Mouse (Mus musculus): ENCODE data around the gene Rbm43. TPM values are rescaled to one million over a fixed set of nuclear protein-coding genes. Genes with fewer than 3 reads are reported as not detected.

The Rbm43 gene
- 7.5 and 9.5 TPM in 2 replicates for polyA plus RNA-seq (2012)

DNA sequence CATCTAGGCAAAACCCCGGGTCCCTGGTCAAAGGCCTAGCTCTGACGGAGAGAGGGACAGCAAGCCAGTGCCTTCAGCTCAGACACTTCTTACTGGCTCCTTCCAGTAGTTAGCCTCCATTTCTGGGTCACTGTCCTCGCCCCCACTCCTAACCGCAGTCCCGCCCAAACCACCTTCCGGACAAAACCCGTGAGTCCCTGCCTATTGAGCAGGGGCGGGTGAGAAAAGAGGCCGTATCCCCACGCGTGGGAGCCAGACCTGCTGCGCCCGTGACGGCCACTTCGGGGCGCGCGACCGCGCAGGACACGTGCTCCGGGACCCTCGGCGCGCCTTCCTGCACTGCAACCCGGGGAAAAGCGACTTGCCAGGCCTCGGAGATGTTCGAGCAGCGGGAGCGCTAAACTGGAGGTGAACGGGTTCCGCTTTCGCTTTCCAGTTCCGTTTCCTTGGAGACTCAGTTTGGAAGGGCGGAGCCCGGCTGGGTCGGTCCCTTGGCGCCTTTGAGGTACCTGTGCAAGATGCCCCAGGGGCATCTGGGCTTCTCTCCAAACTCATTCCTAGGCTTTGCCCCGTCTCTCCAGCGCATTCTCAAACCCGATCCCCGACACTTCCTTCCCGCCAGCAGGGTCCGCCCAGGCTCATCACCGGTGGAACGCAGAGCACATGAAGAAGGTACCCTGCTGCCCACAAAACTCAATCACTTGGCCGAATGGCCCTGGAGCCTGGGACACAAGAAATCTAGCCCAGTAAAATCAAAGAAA, at the start of gene Rbm43:
TSS of gene Rbm43 (minus strand) at position 590 of the 761 bp plus-strand sequence.

DNA sequence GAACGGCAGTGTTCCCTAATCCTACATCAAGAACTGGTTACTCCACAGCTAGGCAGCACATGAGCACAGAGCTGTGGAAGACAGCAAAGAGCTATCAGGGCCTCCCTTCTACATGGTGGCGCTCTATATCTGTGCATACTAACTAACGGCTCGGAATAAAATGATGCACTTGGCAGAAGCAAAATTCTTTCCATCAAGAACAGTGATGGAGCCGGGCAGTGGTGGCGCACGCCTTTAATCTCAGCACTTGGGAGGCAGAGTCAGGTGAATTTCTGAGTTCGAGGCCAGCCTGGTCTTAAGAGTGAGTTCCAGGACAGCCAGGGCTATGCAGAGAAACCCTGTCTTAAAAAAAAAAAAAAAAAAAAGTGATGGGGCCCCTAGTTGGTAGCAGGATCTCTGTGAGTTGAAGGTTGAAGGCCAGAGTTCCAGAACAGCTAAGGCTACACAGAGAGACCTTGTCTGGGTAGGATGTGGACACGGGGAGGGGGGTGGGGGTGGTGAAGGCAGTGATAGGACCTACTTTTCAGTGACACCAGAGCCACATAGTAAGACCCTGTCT, 38.5 kb upstream of the Rbm43 start, which contains the start of gene Nmi:
TSS of gene Nmi (minus strand) at position 85 of the 559 bp plus-strand sequence.

Other genes starting within 250 kb of the Rbm43 start
- 2.9 and 4.2 TPM in 2 replicates for gene Nmi, start 38.3 kb upstream of the Rbm43 start, polyA plus RNA-seq (2012)
- gene Tnfaip6, start 102.8 kb upstream of the Rbm43 start, polyA plus RNA-seq (2012), result 0.15 TPM in 1 of 2 replicates, not detected in the other
- 12.6 and 15.1 TPM in 2 replicates for gene Rif1, start 137.7 kb upstream of the Rbm43 start, polyA plus RNA-seq (2012)

Measured in megakaryocyte-erythroid progenitor cell, adult 5 weeks (primary cell).